Mouse (Mus musculus) CD8-positive naive resting alpha-beta T cell, adult 2 months (primary cell): ENCODE measurements around the gene Rai1.

ENCODE experiments used
- DNase-seq, 2 experiments: peaks; one replicate each; pipeline ENCODE4 v3.0.0; 2022; ENCODE audit warnings: low read depth in 2 of 2, low spot score in 2 of 2

Gene Rai1

GRCm38 (mm10) chr11:60127048-60127447 is 22.2 kb downstream of the Rai1 start:
- DNase-seq = no peak

DNA sequence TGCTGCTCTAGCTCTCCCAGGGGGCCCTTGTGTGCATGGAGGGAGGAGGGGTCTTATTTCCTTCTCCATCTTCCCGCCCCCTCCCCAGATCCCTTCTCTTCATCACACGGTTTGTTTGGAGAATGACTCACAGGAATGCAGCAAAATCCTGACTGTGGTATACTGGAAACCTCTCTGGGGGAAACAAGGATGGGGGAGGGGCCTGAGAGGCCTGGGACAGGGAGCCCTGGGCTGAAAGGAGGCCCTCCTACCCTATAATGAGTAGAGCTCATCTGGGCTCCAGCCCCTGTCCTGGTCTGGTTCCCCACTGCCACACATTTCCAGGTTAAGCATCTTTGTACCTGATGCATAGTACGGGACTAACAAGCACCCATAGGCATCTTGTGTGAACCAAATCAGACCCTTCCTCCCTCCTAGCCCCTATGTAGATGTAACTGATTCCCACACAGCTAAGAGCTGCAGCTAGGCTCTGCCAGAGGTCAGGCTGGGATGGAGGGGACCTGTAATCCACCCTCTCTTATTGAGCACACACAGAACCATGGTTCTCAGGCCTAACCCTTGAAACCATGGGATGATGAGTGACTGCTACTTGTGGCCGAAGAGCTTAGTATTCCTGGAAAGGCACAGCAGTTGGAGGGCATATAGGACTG is 23.2 kb downstream of the Rai1 start:
- no peak for DNase-seq

DNA sequence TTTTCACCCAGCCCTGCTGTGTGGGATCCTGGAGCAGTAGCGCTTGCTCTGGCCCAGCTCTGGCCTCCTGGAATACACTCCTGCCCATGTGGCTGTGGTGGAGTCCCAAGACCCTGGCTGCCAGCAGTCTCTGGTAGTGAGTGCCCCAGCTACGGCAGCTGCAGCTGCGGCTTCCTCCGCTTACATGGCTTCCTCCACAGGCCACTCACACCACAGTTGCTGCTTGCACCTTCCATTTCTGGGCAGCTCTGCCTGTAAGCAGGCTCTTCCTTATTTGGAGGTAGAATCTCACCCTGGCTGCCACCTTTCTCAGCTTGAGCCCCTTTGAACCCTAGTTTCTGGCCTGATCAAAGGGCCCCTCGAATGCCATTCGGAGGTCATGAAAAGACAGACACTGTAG is 25.7 kb downstream of the Rai1 start:
- DNase-seq = peak; percentile 48 to 53

DNA sequence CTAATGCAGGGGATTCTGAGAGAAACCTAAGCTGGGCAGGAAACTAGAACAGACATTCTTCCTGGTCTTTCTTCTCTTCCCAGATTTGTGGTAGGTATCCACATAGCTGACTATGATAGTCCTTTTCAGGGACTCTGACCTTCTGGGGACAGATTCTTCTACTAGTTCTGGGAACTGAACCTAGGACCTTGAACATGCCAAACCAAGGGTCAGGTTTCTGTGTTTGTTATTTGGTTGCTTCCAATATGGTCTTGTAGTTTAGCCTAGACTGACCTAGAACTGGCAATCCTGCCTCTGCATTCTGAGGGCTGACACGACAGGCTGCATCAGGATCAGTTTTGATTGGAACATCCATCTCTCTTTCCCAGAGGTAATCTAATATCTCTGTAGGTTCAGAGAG is 27.2 kb downstream of the Rai1 start:
- DNase-seq = no peak

- no peak for DNase-seq
Observed at GRCm38 (mm10) chr11:60136491-60136890, 31.7 kb downstream of the Rai1 start.

DNA sequence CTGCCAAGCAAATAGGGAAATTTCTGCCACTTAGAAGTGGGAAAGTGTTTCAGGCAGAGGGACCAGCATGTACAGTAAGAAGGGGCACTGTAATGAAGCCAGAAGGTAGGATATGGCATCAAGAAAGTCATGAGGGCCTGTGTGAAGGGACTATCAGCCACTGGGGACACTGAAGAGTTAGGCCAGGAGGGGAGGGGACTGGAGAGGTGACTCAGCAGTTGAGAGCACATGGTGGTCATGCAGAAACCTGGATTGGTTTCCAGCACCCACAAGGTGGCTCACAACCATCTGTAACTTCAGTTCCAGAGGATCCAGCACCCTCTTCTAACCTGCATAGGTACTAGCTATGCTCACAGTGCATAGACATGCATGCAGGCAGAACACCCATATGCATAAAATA is 32.4 kb downstream of the Rai1 start:
- DNase-seq = no peak

DNA sequence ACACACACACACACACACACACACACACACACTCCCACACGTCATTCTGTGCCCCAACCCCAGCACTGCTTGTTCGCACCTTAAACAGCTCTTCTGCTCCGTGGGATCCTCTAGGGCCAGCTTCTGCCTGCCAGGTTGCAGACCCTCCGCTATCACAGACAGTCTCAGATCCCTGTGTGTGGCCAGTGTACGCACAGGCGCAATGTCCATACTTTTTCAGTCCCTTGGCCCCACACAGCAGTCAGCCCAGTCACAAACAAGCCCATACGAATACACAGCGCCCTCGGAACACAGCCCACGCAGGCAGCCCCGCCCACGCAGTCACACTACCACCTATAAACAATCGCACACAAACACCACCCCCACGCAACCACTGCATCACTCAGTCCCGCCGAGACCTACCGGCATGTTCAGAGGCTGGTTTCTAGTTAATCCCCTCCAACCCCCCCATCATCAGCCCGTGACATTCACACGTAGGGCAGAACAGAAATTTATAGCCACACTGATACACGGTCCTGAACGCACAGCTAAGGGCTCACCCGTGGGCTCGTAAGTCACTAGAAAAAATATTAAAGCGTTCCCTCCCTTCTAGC is 34.4 kb downstream of the Rai1 start:
- DNase-seq = peak; percentile 51 to 68

- peak; percentile 25 to 40 for DNase-seq
Observed at GRCm38 (mm10) chr11:60139734-60140371, 35.0 kb downstream of the Rai1 start.

DNA sequence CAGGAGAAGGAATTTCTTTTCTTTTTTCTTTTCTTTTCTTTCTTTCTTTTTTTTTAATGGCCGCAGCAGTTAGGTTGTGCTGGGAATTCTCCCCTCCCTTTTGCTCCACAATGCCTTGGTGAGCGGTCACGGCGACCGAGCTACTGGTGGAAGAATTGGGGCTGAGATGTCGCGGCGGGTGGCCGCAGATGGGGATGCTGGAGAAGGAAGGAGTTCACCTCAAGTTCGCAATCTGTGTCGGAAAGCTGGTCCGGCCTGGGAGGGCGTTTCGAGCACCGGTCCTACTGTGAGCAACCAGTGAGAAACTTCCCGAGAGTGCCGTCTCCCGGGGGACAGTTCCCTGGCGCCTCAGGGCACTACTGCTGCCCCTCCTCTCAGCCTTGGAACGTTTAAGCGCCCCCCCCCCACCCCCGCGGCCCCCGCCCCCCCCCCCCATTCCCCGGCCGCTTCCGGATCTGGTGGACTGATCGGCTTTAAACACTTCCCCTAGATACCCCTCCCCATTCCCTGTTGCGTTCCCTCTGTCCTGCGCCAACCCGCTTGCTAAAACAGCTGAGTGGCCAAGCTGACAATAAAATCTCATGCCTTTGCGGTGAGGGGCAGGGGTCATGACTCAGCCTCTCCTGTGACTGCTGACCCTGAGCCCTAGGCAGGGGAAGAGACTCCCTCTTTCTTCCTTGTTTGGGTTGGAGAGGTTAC is 35.9 kb downstream of the Rai1 start:
- DNase-seq = no peak

- DNase-seq = no peak
Observed at GRCm38 (mm10) chr11:60141285-60141608, 36.4 kb downstream of the Rai1 start.

GRCm38 (mm10) chr11:60143086-60143485 is 38.3 kb downstream of the Rai1 start:
- no peak for DNase-seq

GRCm38 (mm10) chr11:60146170-60146569 is 41.4 kb downstream of the Rai1 start:
- DNase-seq = no peak

- DNase-seq = no peak
Observed at GRCm38 (mm10) chr11:60148591-60148990, 43.8 kb downstream of the Rai1 start.

DNA sequence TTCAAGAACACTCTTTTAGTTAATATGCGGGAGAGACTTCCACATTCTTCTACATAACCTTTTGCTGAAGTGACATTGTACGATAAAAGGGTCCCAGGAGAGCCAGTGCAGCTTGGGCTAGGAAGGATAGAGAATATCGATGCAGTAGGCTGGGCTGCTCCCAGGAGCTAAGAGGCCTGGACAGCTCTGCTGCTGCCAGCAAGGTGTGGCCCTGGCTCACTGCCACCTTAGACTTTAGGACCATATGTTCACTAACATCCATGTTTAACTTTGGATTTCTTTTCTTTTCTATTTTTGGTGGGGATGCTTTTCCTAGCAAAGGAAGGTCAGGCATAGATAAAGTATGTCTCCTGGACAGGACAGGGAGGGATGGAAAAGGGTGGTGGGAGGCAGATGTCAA is 44.3 kb downstream of the Rai1 start:
- DNase-seq = no peak

- DNase-seq = no peak
Observed at GRCm38 (mm10) chr11:60150677-60151076, 45.9 kb downstream of the Rai1 start.

DNA sequence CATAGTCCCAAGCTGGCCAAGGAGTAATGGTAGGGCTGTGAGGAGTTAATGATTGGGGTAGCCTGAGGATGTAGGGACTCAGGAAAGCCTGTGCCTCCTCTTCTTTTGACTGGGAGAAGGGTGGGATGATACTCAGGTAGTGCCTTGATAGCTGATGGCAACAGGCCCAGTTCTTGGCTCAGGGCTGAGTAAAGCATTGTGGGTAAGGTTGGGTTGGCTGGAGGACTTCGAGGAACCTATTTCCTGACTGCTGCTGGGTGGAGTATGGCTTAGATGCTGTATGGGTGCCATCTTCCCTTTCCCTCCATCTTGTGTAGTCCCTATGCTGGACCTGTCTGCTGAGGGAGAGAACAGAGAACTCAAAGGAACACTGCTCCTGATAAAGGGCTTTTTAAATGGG is 47.5 kb downstream of the Rai1 start:
- DNase-seq = no peak

DNA sequence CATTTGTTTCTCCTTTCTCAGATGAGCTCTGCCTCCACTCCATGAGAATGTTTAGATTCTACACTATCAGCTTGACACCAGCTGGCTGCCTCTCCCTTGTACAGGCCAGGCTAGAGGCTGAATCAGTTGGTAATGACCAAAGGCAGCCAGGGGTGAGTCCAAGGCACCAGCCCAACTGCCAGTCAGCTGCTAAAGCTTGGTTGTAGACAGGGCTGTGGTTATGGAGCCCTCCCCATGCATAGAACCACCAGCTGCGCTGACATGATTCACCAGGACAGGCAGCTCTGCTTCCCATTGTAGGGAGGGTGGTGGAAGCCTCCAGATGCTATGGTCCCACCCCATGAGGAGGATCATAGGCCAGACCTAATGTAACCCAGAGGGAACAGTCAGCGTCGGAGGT is 49.1 kb downstream of the Rai1 start:
- DNase-seq = no peak

GRCm38 (mm10) chr11:60155690-60156089 is 50.9 kb downstream of the Rai1 start:
- no peak for DNase-seq

- DNase-seq = no peak
Observed at GRCm38 (mm10) chr11:60158271-60158670, 53.5 kb downstream of the Rai1 start.

GRCm38 (mm10) chr11:60159955-60160354 is 55.1 kb downstream of the Rai1 start:
- no peak for DNase-seq

DNA sequence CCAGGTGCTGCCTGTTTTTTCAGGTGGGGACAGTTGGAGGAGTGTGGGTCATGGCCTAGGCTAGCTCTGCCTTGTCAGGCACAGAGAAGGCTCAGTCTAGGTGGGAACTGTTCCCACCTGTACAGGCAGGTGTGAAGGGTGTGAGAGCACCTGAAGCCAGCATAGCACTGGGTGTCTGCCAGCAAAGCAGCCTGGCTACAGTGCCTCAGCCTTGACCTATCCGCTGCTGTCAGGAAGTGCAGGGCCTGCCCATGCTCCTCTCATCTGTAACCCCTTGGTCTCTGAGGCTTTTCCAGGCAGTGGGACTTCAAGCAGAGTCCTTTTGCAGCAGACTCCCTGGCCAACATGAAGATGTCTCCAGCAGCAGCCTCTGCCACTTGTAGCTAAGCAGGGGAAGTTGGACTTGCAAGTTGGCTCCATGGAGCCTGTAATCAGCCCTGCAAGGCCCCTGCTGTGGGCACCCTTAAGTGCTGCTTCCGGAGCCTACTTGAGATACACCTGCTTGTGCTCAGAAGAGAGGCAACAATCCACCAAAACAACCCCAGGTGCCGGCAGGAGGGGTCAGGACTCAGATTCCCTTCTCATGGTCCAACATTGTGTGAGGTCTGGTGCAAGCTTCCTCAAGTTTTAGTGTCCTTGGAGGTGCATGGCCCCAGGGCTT is 55.8 kb downstream of the Rai1 start:
- DNase-seq = no peak
